Mouse (Mus musculus) mammary gland, adult 2 months (tissue): ENCODE data around the gene Ykt6. TPM values are rescaled to one million over a fixed set of nuclear protein-coding genes. Genes with fewer than 3 reads are reported as not detected.

Experiments used
- polyA plus RNA-seq: library from polyadenylated mRNA; depleted of rRNA; stranded (reverse); fragments of >200 nt; gene quantifications from 2 replicates; pipeline ENCODE4 v1.2.3, GENCODE M21; 2012; ENCODE audit warnings: low replicate concordance; rRNA removed

Ykt6 gene
- polyA plus RNA-seq = 46.1 and 72.5 TPM in 2 replicates

GRCm38 (mm10) chr11:5955546-5956276 lies at the start of gene Ykt6:
Gene Ykt6 (plus strand): TSS chr11:5955693.

GRCm38 (mm10) chr11:5949586-5950352 lies 5.7 kb upstream of the Ykt6 start, which contains the start of gene Gck:
Gene Gck (minus strand): TSS chr11:5950081.

Other genes with a start within 250 kb of the Ykt6 start
- gene Mrps24, start 240.0 kb upstream of the Ykt6 start, polyA plus RNA-seq = 126 and 279 TPM in 2 replicates
- gene Urgcp, start 193.3 kb upstream of the Ykt6 start, polyA plus RNA-seq = 26.4 and 26.7 TPM in 2 replicates
- gene Dbnl, start 167.2 kb upstream of the Ykt6 start, polyA plus RNA-seq = 70.4 and 81.9 TPM in 2 replicates
- gene Pgam2, start 152.0 kb upstream of the Ykt6 start, polyA plus RNA-seq = 0.96 and 522 TPM in 2 replicates
- gene Polm, start 117.7 kb upstream of the Ykt6 start, polyA plus RNA-seq = 41.3 and 55.8 TPM in 2 replicates
- 229 and 247 TPM in 2 replicates for gene Aebp1, start 93.7 kb upstream of the Ykt6 start, polyA plus RNA-seq
- gene Pold2, start 77.4 kb upstream of the Ykt6 start, polyA plus RNA-seq = 90.6 and 184 TPM in 2 replicates
- not detected in 2 replicates for gene Myl7, start 56.9 kb upstream of the Ykt6 start, polyA plus RNA-seq
- 0.44 and 0.52 TPM in 2 replicates for gene Gck, start 5.6 kb upstream of the Ykt6 start, polyA plus RNA-seq
- gene Camk2b, start 110.7 kb downstream of the Ykt6 start, polyA plus RNA-seq = 5.7 and 15.3 TPM in 2 replicates
- gene A730071L15Rik, start 244.3 kb downstream of the Ykt6 start, polyA plus RNA-seq = 0.07 and 0.17 TPM in 2 replicates
- gene Nudcd3, start 244.7 kb downstream of the Ykt6 start, polyA plus RNA-seq = 32.9 and 61.8 TPM in 2 replicates